Mouse (Mus musculus) T-helper 17 cell (primary cell): ENCODE results near the gene H2-M1.

Experiments
- in situ Hi-C, 2 experiments: fragments of 300-600 bp; cut with MboI, MseI; formaldehyde crosslinking; loops; 1 replicate in 1 of 2; 2 replicates in 1 of 2; pipeline ENCODE4 v1.15.1; 2025; ENCODE audit warnings: high pct_unique_total_duplicates in 2 of 2

The H2-M1 gene

GRCm38 (mm10) chr17:36672119-36672518 lies at the start of gene H2-M1:
TSS of gene H2-M1 (minus strand) at chr17:36672219.
- in situ Hi-C loops = no loop called here

GRCm38 (mm10) chr17:36697693-36698092 lies 25.7 kb upstream of the H2-M1 start:
- in situ Hi-C loops = no loop called here

- in situ Hi-C loops = no loop called here
These were observed 29.5 kb downstream of the H2-M1 start, which contains the start of gene H2-M9 for GRCm38 (mm10) chr17:36642566-36642965. TSS of gene H2-M9 (minus strand) at chr17:36642666.
